Mouse (Mus musculus): ENCODE measurements around the gene Iqch.

DNA sequence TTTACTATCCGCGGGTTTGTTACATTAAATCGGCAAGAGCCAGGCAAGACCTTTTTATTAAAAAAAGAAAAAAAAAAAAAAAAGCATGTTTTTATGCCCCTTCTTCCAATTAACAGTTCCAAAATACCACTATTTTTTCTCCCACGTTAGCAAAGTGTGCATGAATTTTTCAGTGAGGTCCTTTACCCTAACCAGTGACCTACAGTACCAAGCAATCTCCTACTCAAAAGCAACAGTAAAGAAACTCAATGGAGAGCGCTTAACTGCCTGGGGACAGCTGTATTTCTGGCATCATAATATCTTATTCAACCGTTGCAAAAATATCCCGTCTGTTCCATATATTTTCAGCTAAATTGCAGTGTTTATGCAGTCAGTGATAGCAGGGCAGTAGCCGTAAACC is 224.1 kb downstream of the Iqch start:
- TF ChIP-seq CTCF (IDR thresholded peaks at IDR 0.05; ENCODE audit: extremely low read depth, insufficient read length, insufficient replicate concordance, low read depth, low read length) (no peak), POLR2A (IDR thresholded peaks at IDR 0.05; ENCODE audit: low read depth, low read length) (no peak)

Data from small intestine, adult 2 months (tissue).